Mouse (Mus musculus) mesoderm, embryonic 11.5 days (tissue): ENCODE results near the gene Cul7.

ENCODE experiments used
- DNase-seq: peaks from one replicate; pipeline ENCODE4 v3.0.0-alpha.2; 2012; ENCODE audit warnings: low read depth, low spot score

Cul7 gene

GRCm38 (mm10) chr17:46704887-46705835 is 55.0 kb downstream of the Cul7 start, which contains the start of gene Ppp2r5d:
TSS of gene Ppp2r5d (minus strand) at chr17:46705111.
- DNase-seq, result peak; percentile 98

- no peak for DNase-seq
Measured at GRCm38 (mm10) chr17:46706375-46707089, 56.4 kb downstream of the Cul7 start.

DNA sequence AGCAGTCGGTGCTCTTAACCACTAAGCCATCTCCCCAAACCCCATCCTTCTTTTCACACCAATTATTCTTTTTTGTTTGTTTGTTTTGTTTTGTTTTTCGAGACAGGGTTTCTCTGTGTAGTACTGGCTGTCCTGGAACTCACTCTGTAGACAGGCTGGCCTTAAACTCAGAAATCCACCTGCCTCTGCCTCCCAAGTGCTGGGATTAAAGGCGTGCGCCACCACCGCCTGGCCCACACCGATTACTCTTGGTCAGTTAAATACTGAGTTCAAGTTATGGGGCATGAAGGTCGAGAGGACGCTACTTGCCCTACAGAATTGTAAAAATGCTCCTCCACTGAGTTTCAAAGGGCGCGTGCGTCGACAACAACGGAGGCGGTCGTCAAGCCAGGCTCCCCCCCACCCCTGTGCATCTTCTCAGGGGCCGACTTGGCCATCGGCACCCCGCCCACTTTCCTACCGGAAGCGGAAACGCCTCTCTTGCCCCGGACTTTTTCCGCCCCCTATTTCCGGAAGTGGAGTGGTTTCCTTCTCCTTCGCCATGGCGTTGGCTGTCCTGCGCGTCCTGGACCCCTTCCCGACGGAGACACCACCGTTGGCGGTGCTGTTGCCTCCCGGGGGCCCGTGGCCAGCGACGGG is 60.9 kb downstream of the Cul7 start, which contains the start of gene Pex6:
Gene Pex6, plus strand, starts transcription at position 505 of the 639 bp plus-strand sequence.
- peak; percentile 95 for DNase-seq

DNA sequence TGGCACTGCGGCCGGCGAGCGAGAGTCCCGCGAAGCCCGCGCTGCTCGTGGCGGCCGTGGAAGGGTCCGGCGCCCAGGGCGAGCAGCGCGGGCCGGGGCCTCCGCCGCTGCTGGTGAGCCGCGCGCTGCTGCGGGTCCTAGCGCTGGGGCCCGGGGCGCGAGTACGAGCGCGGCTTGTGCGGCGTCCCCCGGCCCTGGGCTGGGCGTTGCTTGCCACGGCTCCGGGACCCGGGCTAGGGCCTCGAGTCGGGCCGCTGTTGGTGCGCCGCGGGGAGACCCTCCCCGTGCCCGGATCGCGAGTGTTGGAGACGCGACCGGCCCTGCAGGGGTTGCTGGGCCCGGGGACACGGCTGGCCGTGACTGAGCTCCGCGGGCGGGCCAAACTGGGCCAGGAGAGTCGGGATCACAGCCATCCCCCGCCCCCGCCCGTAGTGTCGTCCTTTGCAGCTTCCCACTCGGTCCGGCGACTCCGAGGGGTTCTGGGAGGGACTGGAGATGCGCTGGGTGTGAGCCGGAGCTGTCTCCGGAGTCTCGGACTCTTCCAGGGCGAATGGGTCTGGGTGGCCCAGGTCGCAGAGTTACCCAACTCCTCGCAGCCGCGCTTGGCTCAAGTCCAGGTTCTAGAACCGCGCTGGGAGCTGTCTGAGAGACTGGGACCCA is 61.6 kb downstream of the Cul7 start:
- no peak for DNase-seq

DNA sequence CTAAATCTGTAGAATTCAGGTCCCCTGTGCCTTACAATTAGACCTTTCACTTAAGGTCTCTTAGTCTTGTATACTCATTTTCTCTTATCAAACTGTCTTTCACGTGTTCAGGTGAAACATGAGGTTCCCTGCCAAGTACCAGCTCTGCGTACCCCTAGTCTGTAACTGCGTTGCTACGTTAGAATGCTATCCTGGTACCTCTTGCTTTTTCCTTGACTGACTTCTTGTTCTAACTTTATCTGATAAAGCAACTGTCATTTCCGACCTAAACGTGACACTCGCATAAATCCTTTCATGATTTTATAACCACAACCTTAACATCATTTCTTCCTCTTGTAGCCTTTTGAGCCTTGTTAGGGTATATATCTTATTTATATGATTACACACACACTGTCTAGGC is 62.3 kb downstream of the Cul7 start:
- no peak for DNase-seq

DNA sequence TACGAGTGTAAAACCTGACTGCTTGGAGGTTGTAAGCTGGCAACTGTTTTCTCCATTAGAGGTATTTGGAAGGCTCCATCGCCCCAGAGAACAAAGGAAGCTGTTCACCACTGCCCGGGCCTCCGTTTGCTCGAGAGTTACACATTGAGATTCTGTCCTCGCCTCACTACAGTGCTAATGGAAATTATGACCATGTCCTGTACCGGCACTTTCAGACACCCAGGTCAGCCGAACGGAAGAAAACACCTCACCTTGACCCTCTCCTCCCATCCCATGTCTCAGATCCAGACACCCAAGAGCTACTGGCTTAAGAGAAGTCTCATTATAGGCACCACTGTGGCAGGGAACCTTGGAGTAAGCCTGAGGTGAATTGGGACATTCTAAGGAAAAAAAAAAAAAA is 63.7 kb downstream of the Cul7 start:
- no peak for DNase-seq
